Mouse (Mus musculus) spleen, postnatal 4 days (tissue): ENCODE results near the gene Zfp810.

ENCODE experiments used
- DNase-seq, 2 experiments: peaks; one replicate each; pipeline ENCODE4 v3.0.0; 2022; ENCODE audit warnings: low spot score in 2 of 2

Gene Zfp810

GRCm38 (mm10) chr9:22260092-22260422 lies 47.4 kb downstream of the Zfp810 start:
- no peak for DNase-seq

- DNase-seq, result peak; percentile 51 to 74
These were observed 48.0 kb downstream of the Zfp810 start, which contains the start of gene Zfp599 for GRCm38 (mm10) chr9:22259184-22260091. Zfp599 (minus strand) TSS chr9:22259895.

GRCm38 (mm10) chr9:22258784-22259183 lies 48.7 kb downstream of the Zfp810 start:
- DNase-seq, result no peak

- DNase-seq, result no peak
These were observed 50.9 kb downstream of the Zfp810 start for GRCm38 (mm10) chr9:22256579-22256978.

- DNase-seq, result no peak
These were observed 63.2 kb downstream of the Zfp810 start for GRCm38 (mm10) chr9:22244242-22244641.

GRCm38 (mm10) chr9:22240001-22240400 lies 67.4 kb downstream of the Zfp810 start:
- DNase-seq, result no peak

GRCm38 (mm10) chr9:22230556-22230955 lies 76.9 kb downstream of the Zfp810 start:
- DNase-seq, result no peak

- DNase-seq, result no peak
These were observed 77.4 kb downstream of the Zfp810 start for GRCm38 (mm10) chr9:22230061-22230460.

GRCm38 (mm10) chr9:22229386-22230026 lies 77.9 kb downstream of the Zfp810 start:
- no peak for DNase-seq

GRCm38 (mm10) chr9:22226846-22227245 lies 80.6 kb downstream of the Zfp810 start:
- DNase-seq, result no peak
